Mouse (Mus musculus): ENCODE measurements around the gene Tmem150b. TPM values are rescaled to one million over a fixed set of nuclear protein-coding genes. Genes with fewer than 3 reads are reported as not detected.

Gene Tmem150b
- polyA plus RNA-seq, 1 experiment from 2014 or later, result 20.7 TPM

DNA sequence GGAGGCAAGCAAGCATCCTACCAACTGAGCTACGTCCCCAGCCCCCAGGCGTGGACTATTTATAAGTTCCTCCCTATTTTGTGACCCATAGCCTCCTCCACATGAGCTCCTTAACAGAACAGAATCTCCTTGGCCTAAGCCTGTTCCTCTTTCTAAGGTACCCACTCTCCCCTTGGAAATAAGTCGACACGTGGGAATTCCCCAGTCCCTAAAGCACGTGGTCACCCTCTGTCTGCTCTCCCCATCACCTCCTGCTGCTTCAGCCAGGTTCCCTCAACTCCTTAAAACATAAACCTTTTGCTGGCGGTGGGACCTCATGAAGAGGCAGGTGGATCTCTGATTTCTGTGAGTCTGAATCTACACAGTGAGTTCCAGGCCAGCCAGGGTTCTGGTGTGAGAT is 8.1 kb downstream of the Tmem150b start:
- Histone ChIP-seq H3K27me3 (replicated peaks; ENCODE audit: control insufficient read depth, insufficient read depth, low read length) (no peaks in the 10 kb centered on the region), H3K9ac (ENCODE audit: low read depth, low read length) (no peak overlapping the region), H3K36me3 (ENCODE audit: control insufficient read depth, insufficient read depth) (peaks cover 28% of the 10 kb centered on the region), H3K4me1 (replicated peaks; ENCODE audit: control insufficient read depth, insufficient read depth, low read length) (peaks cover 8% of the 10 kb centered on the region), H3K9me3 (ENCODE audit: control insufficient read depth) (no peaks in the 10 kb centered on the region), H3K27ac (ENCODE audit: low read depth, low read length) (no peak overlapping the region), H3K4me3 (ENCODE audit: low read depth, low read length) (no peak overlapping the region), H3K4me2 (replicated peaks; ENCODE audit: low read depth) (no peak overlapping the region)
- ATAC-seq, result no peak
- no peak for TF ChIP-seq CTCF (IDR thresholded peaks at IDR 0.05; ENCODE audit: low read depth)
- whole genome bisulfite sequencing, result 72% methylated on average over 6 of the region's 6 CpGs

DNA sequence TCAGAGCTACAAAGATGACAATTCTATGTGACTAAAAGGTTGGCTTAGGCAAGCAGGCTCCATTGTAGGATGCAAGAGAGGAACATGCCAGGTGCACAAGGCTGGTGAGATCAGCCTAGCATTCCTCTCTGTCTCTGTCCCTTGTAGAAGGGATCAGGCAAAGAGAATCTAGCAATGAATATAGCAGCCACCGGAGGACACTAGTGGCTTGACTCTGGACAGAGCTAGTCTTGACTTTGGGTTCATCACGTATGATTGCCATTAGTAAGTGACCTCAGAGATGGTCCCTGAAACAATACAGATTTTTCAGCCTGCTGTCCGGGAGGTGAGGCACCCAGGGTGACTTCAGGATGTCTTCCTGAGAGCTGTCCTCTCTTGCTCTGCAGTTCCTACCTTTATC is 12.5 kb downstream of the Tmem150b start:
- TF ChIP-seq CTCF (IDR thresholded peaks at IDR 0.05; ENCODE audit: low read depth), result peak; percentile 66
- WGBS, result 84% methylated on average over 3 of the region's 3 CpGs
- Histone ChIP-seq H3K9ac (ENCODE audit: low read depth, low read length) (no peak overlapping the region), H3K27ac (ENCODE audit: low read depth, low read length) (no peak overlapping the region), H3K9me3 (ENCODE audit: control insufficient read depth) (no peaks in the 10 kb centered on the region), H3K36me3 (ENCODE audit: control insufficient read depth, insufficient read depth) (peaks cover 41% of the 10 kb centered on the region), H3K4me2 (replicated peaks; ENCODE audit: low read depth) (no peak overlapping the region), H3K4me1 (replicated peaks; ENCODE audit: control insufficient read depth, insufficient read depth, low read length) (no peaks in the 10 kb centered on the region), H3K4me3 (ENCODE audit: low read depth, low read length) (no peak overlapping the region), H3K27me3 (replicated peaks; ENCODE audit: control insufficient read depth, insufficient read depth, low read length) (no peaks in the 10 kb centered on the region)
- no peak for ATAC-seq

DNA sequence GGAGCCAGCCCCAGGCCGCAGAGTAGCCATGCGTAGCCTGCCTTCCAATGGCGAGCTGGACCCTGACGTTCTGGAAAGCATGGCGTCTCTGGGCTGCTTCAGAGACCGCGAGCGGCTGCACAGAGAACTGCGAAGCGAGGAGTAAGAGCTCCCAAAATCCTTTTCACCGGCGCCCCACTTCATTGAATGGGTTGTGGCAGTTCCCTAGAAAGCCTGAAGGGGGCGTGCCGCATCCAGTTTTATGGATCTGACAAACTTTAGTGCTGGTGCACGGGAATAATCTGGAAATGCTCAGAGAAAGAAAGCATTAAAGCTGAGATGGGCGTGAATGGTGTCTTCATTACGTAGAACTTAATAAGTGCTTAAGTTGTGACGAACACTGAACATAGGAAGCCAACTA is 20.0 kb downstream of the Tmem150b start:
- ATAC-seq, result no peak
- no peak overlapping the region for H3K4me2 ChIP-seq (replicated peaks; ENCODE audit: low read depth)
- 51% methylated on average over 18 of the region's 18 CpGs for WGBS
- TF ChIP-seq CTCF (IDR thresholded peaks at IDR 0.05; ENCODE audit: low read depth), result peak; percentile 77
- H3K27ac ChIP-seq (ENCODE audit: low read depth, low read length), result no peak overlapping the region
- H3K9me3 ChIP-seq (ENCODE audit: control insufficient read depth), result no peaks in the 10 kb centered on the region
- peaks cover 26% of the 10 kb centered on the region for H3K36me3 ChIP-seq (ENCODE audit: control insufficient read depth, insufficient read depth)
- no peak overlapping the region for H3K4me3 ChIP-seq (ENCODE audit: low read depth, low read length)
- no peaks in the 10 kb centered on the region for H3K4me1 ChIP-seq (replicated peaks; ENCODE audit: control insufficient read depth, insufficient read depth, low read length)
- no peaks in the 10 kb centered on the region for H3K27me3 ChIP-seq (replicated peaks; ENCODE audit: control insufficient read depth, insufficient read depth, low read length)
- no peak overlapping the region for H3K9ac ChIP-seq (ENCODE audit: low read depth, low read length)

DNA sequence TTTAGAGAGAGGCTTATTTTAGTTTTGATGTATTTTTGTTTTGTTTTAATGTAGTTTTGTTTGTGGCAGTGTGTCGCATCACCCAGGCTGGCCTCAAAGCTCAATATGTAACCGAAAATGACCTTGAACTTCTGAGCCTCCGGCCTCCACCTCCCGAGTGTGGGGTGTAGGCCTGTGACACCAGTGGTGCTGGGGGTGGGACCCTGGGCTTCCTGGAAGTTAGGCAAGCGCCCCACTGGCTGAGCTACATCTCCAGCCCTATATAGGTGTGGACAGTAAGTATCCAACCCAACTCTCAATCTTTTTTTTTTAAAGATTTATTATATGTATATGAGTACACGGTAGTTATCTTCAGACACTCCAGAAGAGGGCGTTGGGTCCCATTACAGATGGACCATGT is 21.9 kb downstream of the Tmem150b start:
- Histone ChIP-seq H3K27ac (ENCODE audit: low read depth, low read length) (no peak overlapping the region), H3K4me3 (ENCODE audit: low read depth, low read length) (no peak overlapping the region), H3K4me1 (replicated peaks; ENCODE audit: control insufficient read depth, insufficient read depth, low read length) (no peaks in the 10 kb centered on the region), H3K4me2 (replicated peaks; ENCODE audit: low read depth) (no peak overlapping the region), H3K9ac (ENCODE audit: low read depth, low read length) (no peak overlapping the region), H3K27me3 (replicated peaks; ENCODE audit: control insufficient read depth, insufficient read depth, low read length) (no peaks in the 10 kb centered on the region), H3K9me3 (ENCODE audit: control insufficient read depth) (no peaks in the 10 kb centered on the region), H3K36me3 (ENCODE audit: control insufficient read depth, insufficient read depth) (peaks cover 20% of the 10 kb centered on the region)
- 0 out of 2 replicates have a peak, but pooled peaks have one; percentile 15 for TF ChIP-seq CTCF (IDR thresholded peaks at IDR 0.05; ENCODE audit: low read depth)
- no peak for ATAC-seq
- 89% methylated on average over 7 of the region's 7 CpGs for WGBS

DNA sequence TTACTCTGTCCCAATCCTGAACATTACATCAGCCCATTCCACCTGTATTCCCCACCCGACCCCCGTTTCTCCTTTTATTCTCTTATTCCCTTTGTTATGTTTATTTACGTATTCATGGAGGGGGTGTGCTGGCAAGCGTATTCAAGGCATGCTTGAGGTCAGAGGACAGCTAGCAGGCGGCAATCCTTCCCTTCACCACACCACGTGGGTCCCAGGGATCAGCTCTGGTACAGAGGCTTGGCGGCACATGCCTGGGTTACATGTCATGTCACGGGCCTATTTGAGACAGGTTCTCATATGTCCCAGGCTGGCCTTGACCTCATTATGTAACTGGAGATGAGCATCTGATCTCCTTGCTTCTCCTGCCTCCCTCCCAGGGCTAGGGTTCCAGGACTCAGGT is 22.7 kb downstream of the Tmem150b start:
- Histone ChIP-seq H3K27me3 (replicated peaks; ENCODE audit: control insufficient read depth, insufficient read depth, low read length) (no peaks in the 10 kb centered on the region), H3K9ac (ENCODE audit: low read depth, low read length) (no peak overlapping the region), H3K4me1 (replicated peaks; ENCODE audit: control insufficient read depth, insufficient read depth, low read length) (no peaks in the 10 kb centered on the region), H3K36me3 (ENCODE audit: control insufficient read depth, insufficient read depth) (peaks cover 13% of the 10 kb centered on the region; the same call in 1 of the 2 replicates), H3K27ac (ENCODE audit: low read depth, low read length) (no peak overlapping the region), H3K4me3 (ENCODE audit: low read depth, low read length) (no peak overlapping the region), H3K9me3 (ENCODE audit: control insufficient read depth) (no peaks in the 10 kb centered on the region), H3K4me2 (replicated peaks; ENCODE audit: low read depth) (no peak overlapping the region)
- no peak for TF ChIP-seq CTCF (IDR thresholded peaks at IDR 0.05; ENCODE audit: low read depth)
- ATAC-seq, result no peak
- 66% methylated on average over 8 of the region's 8 CpGs for WGBS

DNA sequence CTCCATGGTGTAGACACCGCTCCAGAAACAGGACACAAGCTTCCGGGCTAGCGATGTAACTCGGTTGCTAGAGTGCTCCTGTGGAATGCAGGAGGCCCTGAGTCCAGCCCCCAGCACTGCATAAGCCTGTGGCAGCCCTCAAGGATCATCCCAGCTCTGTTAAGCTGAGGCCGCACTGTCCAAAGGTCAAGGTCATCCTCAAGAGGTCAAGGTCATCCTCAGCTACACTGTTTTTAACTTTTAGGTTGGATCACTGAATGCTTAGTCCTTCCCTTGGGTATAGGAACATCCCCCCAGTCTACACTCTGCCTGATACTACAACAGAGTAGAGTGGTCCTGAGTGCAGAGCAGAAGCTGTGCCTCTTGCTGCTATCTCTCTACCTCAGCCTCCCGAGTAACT is 32.0 kb downstream of the Tmem150b start:
- no peak overlapping the region for H3K27ac ChIP-seq (ENCODE audit: low read depth, low read length)
- 85% methylated on average over 6 of the region's 6 CpGs for WGBS
- H3K4me1 ChIP-seq (replicated peaks; ENCODE audit: control insufficient read depth, insufficient read depth, low read length), result no peaks in the 10 kb centered on the region
- no peak overlapping the region for H3K4me2 ChIP-seq (replicated peaks; ENCODE audit: low read depth)
- H3K36me3 ChIP-seq (ENCODE audit: control insufficient read depth, insufficient read depth), result 0 out of 2 replicates have a peak, but pooled peaks cover 4% of the 10 kb centered on the region
- ATAC-seq, result no peak
- no peak overlapping the region for H3K4me3 ChIP-seq (ENCODE audit: low read depth, low read length)
- no peaks in the 10 kb centered on the region for H3K27me3 ChIP-seq (replicated peaks; ENCODE audit: control insufficient read depth, insufficient read depth, low read length)
- TF ChIP-seq CTCF (IDR thresholded peaks at IDR 0.05; ENCODE audit: low read depth), result no peak
- H3K9ac ChIP-seq (ENCODE audit: low read depth, low read length), result no peak overlapping the region
- H3K9me3 ChIP-seq (ENCODE audit: control insufficient read depth), result no peaks in the 10 kb centered on the region

Measured in intestine, postnatal 0 days (tissue).